Mouse (Mus musculus): Measurements from ENCODE around the gene Dlx4.

GRCm38 (mm10) chr11:95122100-95122489 is 24.0 kb downstream of the Dlx4 start:
- no peak for TF ChIP-seq CTCF (IDR thresholded peaks at IDR 0.05)
- TF ChIP-seq EP300 (IDR thresholded peaks at IDR 0.05) = no peak

Data from lung, postnatal 0 days (tissue).